Mouse (Mus musculus) heart, embryonic 16.5 days (tissue): ENCODE results near the gene Fbxl13. TPM values are rescaled to one million over a fixed set of nuclear protein-coding genes. Genes with fewer than 3 reads are reported as not detected.

Source experiments
- ATAC-seq: fragments of 200-750 bp; cut with Nextera tagmentation; replicated peaks from 2 replicates; pipeline ENCODE4 v1.8.0; 2017; ENCODE audit warnings: moderate number of reproducible peaks; ENCODE audit not compliant: insufficient read depth, low FRiP score; ENCODE audit errors: extremely low read depth
- H3K27ac ChIP-seq: fragments of 300-500 bp; sonication (generic); 2 replicates; pipeline ENCODE4 v1.5.1; 2014; ENCODE audit warnings: mild to moderate bottlenecking, low read length, control low read depth, moderate library complexity
- H3K27me3 ChIP-seq: fragments of 300-500 bp; sonication (generic); 2 replicates; pipeline ENCODE4 v1.6.1; 2014; ENCODE audit warnings: low read length, mixed read lengths; ENCODE audit not compliant: control insufficient read depth, insufficient read depth
- H3K36me3 ChIP-seq: fragments of 300-500 bp; sonication (generic); 2 replicates; pipeline ENCODE4 v1.6.1; 2014; ENCODE audit not compliant: control insufficient read depth, insufficient read depth
- H3K4me1 ChIP-seq: fragments of 300-500 bp; sonication (generic); 2 replicates; pipeline ENCODE4 v1.6.1; 2014; ENCODE audit warnings: low read length, mixed read lengths; ENCODE audit not compliant: control insufficient read depth, insufficient read depth
- H3K4me2 ChIP-seq: fragments of 300-500 bp; sonication (generic); 2 replicates; pipeline ENCODE4 v1.6.1; 2014; ENCODE audit warnings: low read depth, mild to moderate bottlenecking, control low read depth, low read length
- H3K4me3 ChIP-seq: fragments of 300-500 bp; sonication (generic); 2 replicates; pipeline ENCODE4 v1.5.1; 2014; ENCODE audit warnings: mild to moderate bottlenecking, control low read depth, low read length
- H3K9ac ChIP-seq: fragments of 300-500 bp; sonication (generic); 2 replicates; pipeline ENCODE4 v1.6.1; 2014; ENCODE audit warnings: low read length, control low read depth
- H3K9me3 ChIP-seq: fragments of 300-500 bp; sonication (generic); replicated peaks from 2 replicates; pipeline ENCODE4 v1.6.1; 2016; ENCODE audit warnings: low read length; ENCODE audit not compliant: control insufficient read depth
- WGBS: fragments of 180-500 bp; shearing (Covaris S2); extraction: QIAGEN DNeasy Blood & Tissue Kit; methylation state at CpG from one replicate; pipeline ENCODE4 v1.1.7; 2014; 5-methylcytosine and 5-hydroxymethylcytosine counted together
- polyA plus RNA-seq: library from polyadenylated mRNA; unstranded; fragments of >200 nt; fragmentation: Nextera tagmentation; extraction: Ambion mirVana; gene quantifications from 2 replicates; pipeline ENCODE4 v1.2.1, GENCODE M21; 2015

Gene Fbxl13
- polyA plus RNA-seq, 1 experiment from 2014 or later = 0.30 TPM

GRCm38 (mm10) chr5:21680029-21680428 is 34.6 kb upstream of the Fbxl13 start:
- no peak overlapping the region for H3K4me3 ChIP-seq
- 75% methylated on average over 4 of the region's 4 CpGs for WGBS
- no peak for ATAC-seq

GRCm38 (mm10) chr5:21678363-21678762 is 32.9 kb upstream of the Fbxl13 start:
- WGBS = 93% methylated on average over 9 of the region's 9 CpGs
- Histone ChIP-seq H3K9me3 (no peaks in the 10 kb centered on the region; the same call in 1 of the 2 replicates), H3K27ac (no peak overlapping the region), H3K4me2 (no peak overlapping the region), H3K4me3 (no peak overlapping the region), H3K4me1 (peaks cover 13% of the 10 kb centered on the region), H3K27me3 (no peaks in the 10 kb centered on the region), H3K36me3 (peaks cover 5% of the 10 kb centered on the region; the same call in 1 of the 2 replicates), H3K9ac (no peak overlapping the region)
- no peak for ATAC-seq

More at GRCm38 (mm10) chr5:21680029-21680428, 34.6 kb upstream of the Fbxl13 start:
- Histone ChIP-seq H3K4me1 (peaks cover 13% of the 10 kb centered on the region), H3K36me3 (peaks cover 5% of the 10 kb centered on the region; the same call in 1 of the 2 replicates), H3K9ac (no peak overlapping the region), H3K4me2 (no peak overlapping the region), H3K9me3 (no peaks in the 10 kb centered on the region; the same call in 1 of the 2 replicates), H3K27me3 (no peaks in the 10 kb centered on the region), H3K27ac (no peak overlapping the region)

- WGBS = 91% methylated on average over 6 of the region's 6 CpGs
- Histone ChIP-seq H3K9ac (no peak overlapping the region), H3K27me3 (no peaks in the 10 kb centered on the region), H3K4me3 (no peak overlapping the region), H3K36me3 (peaks cover 5% of the 10 kb centered on the region; the same call in 1 of the 2 replicates), H3K4me2 (no peak overlapping the region), H3K9me3 (no peaks in the 10 kb centered on the region; the same call in 1 of the 2 replicates), H3K4me1 (peaks cover 13% of the 10 kb centered on the region), H3K27ac (no peak overlapping the region)
- no peak for ATAC-seq
These were observed 32.5 kb upstream of the Fbxl13 start for GRCm38 (mm10) chr5:21677939-21678338.

GRCm38 (mm10) chr5:21675494-21675893 is 30.1 kb upstream of the Fbxl13 start:
- Histone ChIP-seq H3K4me2 (no peak overlapping the region), H3K9me3 (no peaks in the 10 kb centered on the region; the same call in 1 of the 2 replicates), H3K9ac (no peak overlapping the region), H3K36me3 (peaks cover 5% of the 10 kb centered on the region; the same call in 1 of the 2 replicates), H3K27me3 (no peaks in the 10 kb centered on the region), H3K4me3 (no peak overlapping the region), H3K27ac (no peak overlapping the region), H3K4me1 (peaks cover 3% of the 10 kb centered on the region)
- no peak for ATAC-seq
- WGBS = 90% methylated on average over 23 of the region's 23 CpGs

- no peak for ATAC-seq
- Histone ChIP-seq H3K27ac (no peak overlapping the region), H3K9ac (no peak overlapping the region), H3K4me1 (0 out of 2 replicates have a peak, but pooled peaks cover under 1% of the 10 kb centered on the region), H3K9me3 (no peaks in the 10 kb centered on the region; the same call in 1 of the 2 replicates), H3K27me3 (no peaks in the 10 kb centered on the region), H3K4me3 (no peak overlapping the region), H3K4me2 (no peak overlapping the region), H3K36me3 (peaks cover 5% of the 10 kb centered on the region; the same call in 1 of the 2 replicates)
- 73% methylated on average over 12 of the region's 12 CpGs for WGBS
These were observed 29.6 kb upstream of the Fbxl13 start for GRCm38 (mm10) chr5:21675019-21675418.

GRCm38 (mm10) chr5:21673742-21674141 is 28.3 kb upstream of the Fbxl13 start:
- no peak overlapping the region for H3K4me2 ChIP-seq
- ATAC-seq = no peak
- no peak overlapping the region for H3K27ac ChIP-seq
- no peak overlapping the region for H3K9ac ChIP-seq
- no peaks in the 10 kb centered on the region for H3K27me3 ChIP-seq
- no peaks in the 10 kb centered on the region for H3K4me1 ChIP-seq
- peaks cover 5% of the 10 kb centered on the region; the same call in 1 of the 2 replicates for H3K36me3 ChIP-seq
- H3K4me3 ChIP-seq = no peak overlapping the region
- H3K9me3 ChIP-seq = no peaks in the 10 kb centered on the region; the same call in 1 of the 2 replicates
- 82% methylated on average over 9 of the region's 9 CpGs for WGBS

GRCm38 (mm10) chr5:21672812-21673635 is 27.6 kb upstream of the Fbxl13 start:
- Histone ChIP-seq H3K27me3 (no peaks in the 10 kb centered on the region), H3K4me3 (peak overlapping the region; percentile 36), H3K4me2 (peak overlapping the region; percentile 52), H3K9ac (peak overlapping the region; percentile 32; the same call in 1 of the 2 replicates), H3K9me3 (no peaks in the 10 kb centered on the region; the same call in 1 of the 2 replicates), H3K27ac (no peak overlapping the region), H3K36me3 (peaks cover 5% of the 10 kb centered on the region; the same call in 1 of the 2 replicates), H3K4me1 (no peaks in the 10 kb centered on the region)
- peak; percentile 43; the same call in 1 of the 2 replicates for ATAC-seq
- WGBS = 48% methylated on average over 23 of the region's 23 CpGs

- 83% methylated on average over 2 of the region's 2 CpGs for whole genome bisulfite sequencing
- no peaks in the 10 kb centered on the region for H3K4me1 ChIP-seq
- no peaks in the 10 kb centered on the region for H3K36me3 ChIP-seq
- H3K9me3 ChIP-seq = no peaks in the 10 kb centered on the region
- no peak overlapping the region for H3K27ac ChIP-seq
- no peak overlapping the region for H3K4me2 ChIP-seq
- no peaks in the 10 kb centered on the region for H3K27me3 ChIP-seq
- no peak for ATAC-seq
- no peak overlapping the region for H3K4me3 ChIP-seq
- H3K9ac ChIP-seq = no peak overlapping the region
These were observed 23.9 kb upstream of the Fbxl13 start for GRCm38 (mm10) chr5:21669307-21669706.
